Mouse (Mus musculus): ENCODE data around the gene Pkn2.
A peak's percentile ranks its signal among the peaks of the same experiment; 100 is the strongest.

The Pkn2 gene

GRCm38 (mm10) chr3:142743973-142744898 is 137.6 kb downstream of the Pkn2 start:
- DNase-seq (ENCODE audit: low spot score in 2 of 2) = peak in 1 of 2 experiments; percentile 75
